Mouse (Mus musculus) CD8-positive naive resting alpha-beta T cell, adult 2 months (primary cell): Measurements from ENCODE around the gene Ccdc159.
A peak's percentile ranks its signal among the peaks of the same experiment; 100 is the strongest.

Source experiments
- DNase-seq, 2 experiments: peaks; one replicate each; pipeline ENCODE4 v3.0.0; 2022; ENCODE audit warnings: low read depth in 2 of 2, low spot score in 2 of 2

The Ccdc159 gene

DNA sequence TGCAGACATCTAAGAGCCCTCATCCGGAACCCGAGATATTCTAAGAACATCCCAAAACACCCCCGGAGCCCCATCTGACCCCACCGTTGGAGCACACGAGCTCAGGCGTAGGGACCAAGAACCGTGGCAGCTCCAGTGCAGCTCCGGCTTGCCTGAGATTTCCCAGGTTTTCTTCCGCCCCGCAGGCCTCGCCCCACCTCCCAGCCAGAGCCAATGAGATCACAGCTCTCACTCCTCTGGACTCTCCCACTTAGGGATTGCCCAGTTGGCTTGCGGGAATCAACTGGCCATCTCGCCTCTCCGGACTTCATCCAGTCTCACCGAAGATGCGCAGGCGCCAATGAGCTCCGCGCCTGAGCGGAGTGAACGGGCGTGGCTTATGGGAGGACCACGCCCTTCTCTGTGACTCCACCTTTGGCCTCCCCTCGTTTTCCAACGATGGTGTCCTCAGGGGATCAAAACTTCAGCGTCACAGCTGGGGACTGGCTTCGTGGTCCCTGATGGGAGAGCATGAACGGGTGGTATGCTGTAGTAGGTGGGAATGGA lies at the start of gene Ccdc159, which contains the start of gene Tmem205:
TSS of gene Ccdc159 (plus strand) at position 264 of the 546 bp plus-strand sequence.
TSS of gene Tmem205 (minus strand) at position 349 of the 546 bp plus-strand sequence.
- DNase-seq = no peak

DNA sequence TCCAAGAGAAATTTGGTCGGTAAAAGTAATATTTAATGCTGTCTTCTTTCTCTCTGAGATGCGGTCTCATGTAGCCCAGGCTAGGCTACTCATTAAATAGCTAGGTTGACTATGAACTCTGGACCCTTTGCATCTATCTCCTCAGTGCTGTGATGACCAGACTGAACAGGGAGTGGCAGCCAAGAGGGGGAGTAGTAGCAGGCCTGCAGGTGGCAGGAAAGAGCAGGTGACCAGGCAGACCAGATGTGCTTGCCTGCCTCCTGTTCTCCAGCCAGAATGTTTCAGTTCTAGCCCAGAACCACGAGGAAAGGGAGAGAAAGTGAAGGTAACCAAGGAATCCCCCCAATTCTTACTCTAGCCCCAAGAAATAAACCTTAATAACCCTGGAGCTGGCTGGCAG lies 38.0 kb upstream of the Ccdc159 start:
- DNase-seq = no peak

DNA sequence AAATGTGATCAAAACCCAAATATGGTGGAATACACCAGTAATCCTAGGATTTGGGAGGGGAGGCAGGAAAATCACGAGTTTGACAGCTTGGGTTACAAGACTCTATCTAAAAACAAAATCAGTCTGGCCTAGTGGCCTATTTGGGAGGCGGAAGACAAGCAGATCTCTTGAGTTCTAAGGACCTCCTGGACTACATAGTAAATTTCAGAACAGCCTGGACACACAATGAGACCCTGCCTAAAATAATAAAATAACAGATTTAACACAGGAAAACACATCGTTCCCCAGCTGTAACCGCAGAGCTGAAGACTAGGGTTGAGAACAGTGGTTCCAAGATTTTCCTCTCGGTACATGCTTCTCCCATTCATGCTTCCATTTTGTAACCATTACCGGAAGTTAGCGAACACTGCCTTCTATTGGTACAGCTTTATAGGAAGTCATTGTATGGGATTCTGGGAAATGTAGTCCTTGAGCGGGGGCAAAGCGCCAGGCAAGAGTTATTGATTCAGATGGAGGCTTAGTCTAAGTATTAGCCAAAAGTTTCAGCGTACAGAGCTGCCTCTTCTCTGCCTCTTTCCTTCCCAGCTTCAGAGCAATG lies 25.9 kb upstream of the Ccdc159 start:
- peak in 1 of 2 experiments; percentile 35 for DNase-seq

DNA sequence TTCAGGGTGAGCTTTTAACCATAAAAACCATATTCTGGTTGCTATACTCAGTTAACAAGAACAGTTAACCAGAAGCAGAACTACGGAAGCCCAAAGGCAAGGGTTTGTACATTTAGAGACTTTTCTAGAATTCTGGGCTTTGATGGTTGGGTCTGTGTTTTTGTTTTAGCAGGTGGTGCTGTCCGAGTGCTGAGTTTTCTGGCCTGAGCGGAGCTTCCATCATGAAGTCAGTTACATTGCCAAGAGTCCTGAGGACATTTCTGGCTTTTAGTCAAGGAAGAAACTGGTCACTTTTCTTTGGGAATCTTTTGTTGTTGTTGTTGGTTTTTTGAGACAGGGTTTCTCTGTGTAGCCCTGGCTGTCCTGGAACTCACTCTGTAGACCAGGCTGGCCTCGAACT lies 23.2 kb upstream of the Ccdc159 start:
- no peak for DNase-seq

DNA sequence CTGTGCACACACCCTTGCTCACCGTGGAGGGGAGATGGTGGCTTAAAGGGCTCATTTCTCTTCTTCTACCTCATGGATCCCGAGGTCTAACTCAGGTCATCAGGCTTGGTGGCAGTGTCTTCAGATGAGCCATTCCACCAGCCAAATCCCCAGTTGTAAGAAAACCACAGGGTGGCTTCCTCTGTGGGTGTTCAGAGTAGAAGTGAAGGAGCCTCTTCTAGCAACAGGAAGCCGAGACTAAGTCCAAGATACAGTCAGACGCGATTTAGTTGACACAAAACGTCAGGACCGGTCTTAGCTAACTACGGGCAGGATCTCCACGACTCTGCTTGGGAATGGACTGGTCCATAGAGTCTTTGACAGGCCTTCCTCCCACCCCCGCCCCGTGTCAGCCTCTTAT lies 19.1 kb upstream of the Ccdc159 start:
- DNase-seq = peak in 1 of 2 experiments; percentile 4

DNA sequence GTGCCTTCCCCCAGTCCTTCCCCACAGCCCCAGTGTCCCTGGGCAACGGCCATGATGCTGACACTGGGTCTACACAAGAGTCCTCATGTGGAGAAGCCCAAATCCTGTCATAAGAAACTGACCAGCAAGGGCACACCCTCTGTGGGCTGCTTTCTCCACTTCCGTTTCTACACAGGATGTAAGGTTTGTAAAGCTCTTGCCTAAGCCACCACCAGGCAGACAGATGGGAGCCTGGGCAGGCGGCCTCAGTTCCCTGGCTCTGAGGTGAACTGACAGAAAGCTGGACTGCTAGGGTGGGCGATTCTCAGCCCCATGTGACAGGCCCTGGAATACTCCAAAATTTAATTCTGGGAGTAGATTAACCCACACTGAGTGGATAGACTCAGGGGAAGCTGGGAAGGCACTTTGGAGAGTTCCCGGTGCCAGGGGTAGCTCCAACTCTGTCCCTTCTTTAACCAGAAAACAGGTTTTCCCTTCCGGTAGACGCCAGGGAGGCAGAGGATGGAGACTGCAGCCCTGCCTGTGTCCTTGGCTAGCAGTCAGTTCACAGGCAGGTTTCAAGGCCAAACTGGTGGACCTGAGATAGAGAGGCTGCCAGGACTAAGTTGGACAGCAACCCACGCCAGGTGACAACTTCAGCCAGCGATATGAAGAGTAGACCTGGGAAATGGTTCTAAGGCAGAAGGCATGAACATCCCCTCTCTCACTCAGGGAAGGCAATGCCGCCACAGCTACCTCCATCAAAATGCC lies 17.6 kb upstream of the Ccdc159 start:
- no peak for DNase-seq

DNA sequence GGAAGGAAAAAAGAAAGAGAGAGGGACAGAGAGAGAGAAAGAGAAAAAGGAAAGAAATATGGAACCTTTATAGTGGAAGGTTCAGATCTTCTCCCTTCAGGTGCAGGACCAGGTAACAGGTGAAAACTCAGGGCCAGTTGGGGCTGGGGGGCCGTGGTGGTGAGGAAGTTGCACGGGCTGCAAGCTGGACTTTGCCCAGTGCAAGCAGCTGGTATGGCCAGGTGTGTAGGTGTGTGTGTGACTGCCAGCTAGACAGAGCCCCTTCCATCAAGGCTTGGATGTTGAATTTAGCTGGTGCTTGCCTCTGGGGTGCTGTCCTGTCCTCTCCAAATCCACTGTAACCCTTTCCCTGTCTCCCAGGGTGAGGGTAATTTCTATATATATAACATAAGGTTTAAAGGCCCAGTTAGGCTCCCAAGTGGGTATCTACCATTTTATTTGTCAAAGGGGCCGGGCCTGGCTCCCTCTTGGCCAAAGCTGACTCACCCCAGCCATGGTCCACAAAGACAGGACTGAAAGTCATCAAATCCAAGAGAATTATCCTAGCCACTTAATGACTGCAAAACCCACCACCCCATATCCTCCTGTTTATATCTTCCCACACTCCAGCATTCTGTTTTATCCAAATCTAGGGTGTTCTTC lies 10.3 kb upstream of the Ccdc159 start:
- DNase-seq = no peak

DNA sequence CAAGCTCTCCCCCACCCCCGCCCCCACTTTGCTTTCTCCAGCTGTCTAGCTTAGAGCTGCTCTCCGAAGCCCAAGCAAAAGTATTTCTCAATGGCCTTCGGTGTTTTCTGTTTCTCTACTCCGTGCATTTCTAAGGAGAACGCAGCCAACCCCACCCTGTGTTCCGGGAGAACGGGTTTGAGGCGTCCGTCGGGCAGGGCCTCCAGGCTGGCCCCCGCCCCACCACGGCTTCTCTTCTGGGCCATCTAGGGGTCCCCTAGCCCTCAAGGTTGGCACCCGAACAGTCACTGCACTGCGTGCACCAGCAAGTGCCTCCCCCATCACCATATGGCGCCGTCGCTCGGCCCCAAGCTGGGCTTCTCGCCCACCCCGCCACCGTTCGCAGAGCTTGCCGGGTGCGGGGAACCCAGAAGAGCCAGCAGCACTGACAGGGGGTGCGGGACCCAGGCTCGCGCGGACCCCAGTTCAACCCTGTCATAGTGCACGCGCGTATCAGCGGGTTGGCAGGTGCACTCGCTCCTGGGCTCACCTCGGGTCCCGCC lies 9.7 kb upstream of the Ccdc159 start:
- no peak for DNase-seq

DNA sequence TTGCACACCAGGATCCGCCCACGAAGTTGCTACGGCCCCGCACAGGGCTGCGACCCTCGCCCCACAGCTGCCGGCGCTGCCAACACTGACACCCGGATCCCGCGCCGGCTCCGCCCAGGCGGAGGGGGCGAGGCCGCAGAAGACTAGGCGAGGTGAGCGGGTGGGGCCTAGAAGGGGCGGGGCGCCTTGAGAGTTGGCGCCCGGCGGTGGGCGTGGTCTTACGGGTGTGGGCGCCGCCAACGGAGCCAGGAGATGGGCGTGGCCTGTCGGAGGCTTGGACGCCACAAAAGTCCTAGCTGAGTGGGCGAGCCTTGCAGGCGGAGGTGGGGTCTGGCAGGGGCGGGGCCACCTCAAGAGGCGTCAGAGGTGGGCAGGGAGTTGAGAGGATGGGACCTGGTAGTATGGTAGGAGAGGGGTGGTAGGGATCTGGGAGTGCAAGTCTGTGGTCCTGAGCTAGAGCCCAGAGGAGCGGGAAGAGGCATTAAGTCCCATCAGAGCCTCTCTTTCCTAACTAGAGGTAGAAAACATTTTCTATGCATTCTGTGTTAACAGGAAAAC lies 9.2 kb upstream of the Ccdc159 start, which contains the start of gene Rab3d:
TSS of gene Rab3d (minus strand) at position 158 of the 558 bp plus-strand sequence.
- DNase-seq = peak; percentile 79 to 87

DNA sequence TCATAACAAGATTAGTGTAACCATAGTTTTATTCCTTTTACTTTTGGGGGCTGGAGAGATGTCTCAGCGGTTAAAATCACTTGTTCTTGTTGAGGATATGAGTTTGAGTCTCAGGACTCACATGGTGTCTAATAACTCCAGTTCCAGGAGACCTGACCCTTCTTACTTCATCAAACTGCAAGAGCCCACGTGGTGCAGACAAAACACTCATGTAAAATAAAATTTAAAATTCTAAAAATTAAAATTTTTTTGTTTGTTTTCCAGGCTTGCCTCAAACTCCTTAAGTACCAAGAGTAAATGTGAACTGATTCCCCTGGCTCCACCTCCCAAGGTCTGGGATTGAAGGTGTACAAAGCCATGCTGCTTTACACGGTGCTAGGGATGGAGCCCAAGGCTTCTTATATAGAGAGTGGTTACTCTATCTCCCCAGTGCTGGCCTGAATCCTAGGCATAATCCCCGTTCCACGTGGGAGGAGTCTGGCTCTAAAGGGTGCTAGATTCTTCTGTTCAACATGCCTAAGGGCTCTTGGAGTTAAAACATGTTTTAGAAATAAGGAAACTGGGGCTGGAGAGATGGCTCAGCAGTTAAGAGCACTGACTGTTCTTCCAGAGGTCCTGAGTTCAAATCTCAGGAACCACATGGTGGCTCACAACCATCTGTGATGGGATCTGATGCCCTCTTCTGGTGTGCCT lies 8.4 kb upstream of the Ccdc159 start:
- no peak for DNase-seq

DNA sequence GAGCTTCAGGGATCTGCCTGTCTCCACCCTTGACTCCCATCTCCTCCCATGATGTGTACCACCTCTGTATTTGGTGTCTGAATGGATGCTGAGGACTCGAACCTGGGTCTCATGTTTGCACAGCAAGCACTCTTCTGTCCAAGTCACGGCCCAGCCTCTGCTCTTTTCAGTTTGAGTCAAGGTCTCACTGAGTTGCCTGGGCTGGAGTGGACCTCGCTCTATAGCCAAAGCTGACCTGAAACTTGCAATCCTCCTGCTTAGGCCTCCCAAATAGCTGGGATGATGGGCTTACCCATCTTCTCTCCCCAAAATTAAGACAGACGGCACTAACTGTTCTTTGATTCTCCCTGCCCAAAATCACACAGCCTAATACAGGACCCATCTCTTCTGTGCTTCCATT lies 4.2 kb upstream of the Ccdc159 start:
- no peak for DNase-seq

DNA sequence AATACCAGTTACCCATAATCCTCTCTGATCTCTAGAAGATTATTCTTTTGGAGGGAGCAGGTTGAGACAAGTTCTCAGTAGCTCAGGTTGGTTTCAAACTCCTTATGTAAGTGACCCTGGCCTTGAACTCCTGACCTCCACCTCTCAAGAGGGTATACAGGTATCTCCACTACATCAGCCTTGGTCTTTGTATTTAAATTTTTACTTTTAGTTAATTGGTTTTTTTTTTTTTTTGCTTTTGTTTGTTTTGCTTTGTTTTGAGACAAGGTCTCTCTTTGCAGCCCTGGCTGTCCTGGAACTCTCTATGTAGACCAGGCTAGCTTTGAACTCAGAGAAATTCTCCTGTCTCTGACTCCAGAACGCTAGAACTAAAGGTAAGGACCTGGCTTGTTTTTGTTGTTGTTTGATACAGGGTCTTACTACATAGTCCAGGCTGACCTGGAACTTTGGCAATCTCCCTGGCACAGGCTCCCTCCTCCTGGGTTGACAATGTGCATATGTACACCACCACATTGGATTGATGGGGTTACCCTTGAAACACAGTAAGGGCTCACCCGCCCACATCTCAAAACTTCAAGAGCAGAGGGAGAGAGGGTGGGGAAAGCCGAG lies 3.7 kb upstream of the Ccdc159 start:
- DNase-seq = no peak

DNA sequence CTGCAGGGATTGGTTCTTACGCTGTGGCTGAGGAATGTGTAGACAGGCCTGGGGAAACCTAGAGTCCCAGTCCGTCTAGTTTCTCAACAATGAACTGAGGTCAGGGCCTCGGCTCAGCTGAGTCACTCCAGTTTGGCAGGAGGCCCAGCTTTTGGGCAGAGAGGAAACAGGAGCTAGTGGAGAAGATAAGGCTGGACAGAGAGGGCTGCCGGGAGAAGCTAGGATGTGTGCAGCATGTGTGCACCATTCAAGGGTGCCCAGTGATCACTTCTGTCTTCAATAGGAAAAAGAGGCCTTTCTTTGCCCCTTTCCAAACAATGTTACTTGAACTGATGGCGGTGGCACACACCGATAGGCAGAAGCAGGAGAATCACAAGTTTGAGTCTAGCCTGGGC lies 3.2 kb upstream of the Ccdc159 start:
- DNase-seq = no peak

DNA sequence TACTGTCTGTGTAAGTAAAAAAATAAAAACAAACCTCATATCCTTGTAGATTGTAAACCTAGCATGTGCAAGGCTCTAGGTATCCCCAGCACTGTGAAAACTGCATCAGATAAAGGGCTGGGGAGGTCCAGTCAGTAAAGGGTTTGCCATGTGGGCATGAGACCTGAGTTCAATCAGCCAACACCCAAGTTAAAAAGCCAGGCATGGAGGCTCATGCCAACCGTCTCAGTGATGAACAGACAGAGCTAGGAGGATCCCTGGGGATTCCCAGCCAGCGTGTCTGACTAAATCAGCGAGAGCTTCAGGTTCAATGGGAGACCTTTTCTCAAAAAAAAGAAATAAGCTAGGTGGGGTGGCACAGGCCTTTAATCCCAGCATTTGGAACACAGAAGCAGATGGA lies 2.2 kb upstream of the Ccdc159 start:
- DNase-seq = no peak

DNA sequence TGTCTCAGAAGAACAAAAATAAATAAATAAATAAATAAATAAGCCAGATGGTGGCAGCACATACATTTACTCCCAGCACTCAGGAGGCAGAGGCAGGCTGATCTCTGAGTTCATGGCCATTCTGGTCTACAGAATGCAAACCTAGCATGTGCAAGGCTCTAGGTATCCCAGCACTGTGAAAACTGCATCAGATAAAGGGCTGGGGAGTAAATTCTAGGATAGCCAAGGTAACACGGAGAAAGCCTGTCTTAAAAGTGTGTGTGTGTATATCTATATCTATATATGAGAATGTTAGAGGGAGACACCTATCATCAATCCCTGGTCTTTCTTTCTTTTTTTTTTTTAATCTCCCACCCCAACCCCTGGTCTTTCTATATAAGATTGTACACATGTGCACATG lies 1.8 kb upstream of the Ccdc159 start:
- DNase-seq = no peak

DNA sequence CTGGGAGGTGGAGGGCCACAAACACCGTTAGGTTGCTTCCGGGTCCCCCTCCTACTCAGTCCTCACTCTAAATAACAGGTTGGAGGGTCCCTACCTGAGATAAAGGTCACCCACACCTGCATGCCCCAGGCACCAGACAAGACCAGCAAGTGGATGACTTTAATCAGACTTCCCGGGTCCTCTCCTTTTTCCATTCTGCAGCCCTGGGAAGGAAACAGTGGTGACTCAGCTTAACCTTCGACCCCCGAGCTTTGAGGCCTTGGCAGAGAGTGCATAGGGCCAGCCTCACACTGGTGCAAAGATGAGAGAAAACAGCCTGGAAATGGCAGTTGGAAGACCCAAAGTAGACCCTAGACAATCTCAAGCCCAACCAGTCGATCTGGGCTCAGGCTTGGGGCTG lies 1.1 kb upstream of the Ccdc159 start:
- no peak for DNase-seq

DNA sequence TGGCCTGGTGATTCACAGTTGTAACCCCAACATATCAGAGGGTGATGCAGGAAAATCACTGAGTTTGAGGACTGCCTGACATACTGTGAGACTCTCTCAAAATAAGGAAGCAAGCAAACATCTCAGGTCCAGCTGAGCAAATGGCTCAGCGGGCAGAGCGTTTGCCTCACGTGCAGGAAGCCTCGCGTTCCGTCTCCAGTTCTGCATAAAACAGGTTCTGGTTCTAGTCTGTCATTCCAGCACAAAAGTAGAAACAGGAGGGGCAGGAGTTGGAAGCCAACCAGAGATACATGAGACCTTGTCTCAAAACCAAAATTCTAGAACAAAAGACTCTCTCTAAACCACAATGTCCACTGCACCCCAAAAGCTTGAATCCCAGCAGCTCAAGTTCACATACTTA lies 487 bp upstream of the Ccdc159 start:
- no peak for DNase-seq

DNA sequence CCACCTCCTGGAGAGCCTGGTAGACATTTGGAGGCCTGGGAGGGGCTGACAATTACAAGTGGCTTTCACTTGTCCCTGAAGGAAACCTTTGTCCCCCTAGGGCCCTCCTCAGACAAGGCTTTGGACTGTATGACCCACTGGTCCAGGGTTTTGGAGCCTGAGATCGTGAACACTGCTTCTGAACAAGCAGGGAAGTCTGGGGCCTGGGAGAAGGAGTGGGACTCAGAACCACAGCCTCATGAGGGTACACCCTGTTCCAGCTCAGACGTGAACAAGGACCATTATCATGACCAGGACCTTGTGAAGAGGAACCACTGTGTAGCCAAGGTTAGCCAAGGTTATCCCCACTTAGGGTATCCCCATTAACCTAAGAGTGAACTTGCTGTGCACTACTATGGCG lies 1.9 kb downstream of the Ccdc159 start:
- DNase-seq = no peak

DNA sequence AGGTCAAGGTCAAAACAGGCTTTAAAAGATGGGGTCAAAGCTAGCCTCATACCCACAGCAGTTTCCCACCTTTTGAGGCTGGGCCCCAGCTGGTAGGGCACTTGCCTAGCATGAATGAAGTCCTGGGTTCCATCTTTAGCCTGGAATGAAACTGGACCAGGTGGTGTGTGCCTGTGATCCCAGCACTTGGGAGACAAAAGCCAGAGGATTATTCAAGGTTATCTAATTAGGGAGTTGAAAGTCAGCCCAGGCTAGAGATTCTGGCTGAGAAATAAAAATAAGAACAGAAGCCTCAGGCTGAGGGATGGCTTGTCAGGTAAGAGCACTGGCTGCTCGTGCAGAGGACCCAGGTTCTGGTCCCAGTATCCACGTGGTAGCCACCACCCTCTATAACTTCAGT lies 4.7 kb downstream of the Ccdc159 start:
- no peak for DNase-seq

DNA sequence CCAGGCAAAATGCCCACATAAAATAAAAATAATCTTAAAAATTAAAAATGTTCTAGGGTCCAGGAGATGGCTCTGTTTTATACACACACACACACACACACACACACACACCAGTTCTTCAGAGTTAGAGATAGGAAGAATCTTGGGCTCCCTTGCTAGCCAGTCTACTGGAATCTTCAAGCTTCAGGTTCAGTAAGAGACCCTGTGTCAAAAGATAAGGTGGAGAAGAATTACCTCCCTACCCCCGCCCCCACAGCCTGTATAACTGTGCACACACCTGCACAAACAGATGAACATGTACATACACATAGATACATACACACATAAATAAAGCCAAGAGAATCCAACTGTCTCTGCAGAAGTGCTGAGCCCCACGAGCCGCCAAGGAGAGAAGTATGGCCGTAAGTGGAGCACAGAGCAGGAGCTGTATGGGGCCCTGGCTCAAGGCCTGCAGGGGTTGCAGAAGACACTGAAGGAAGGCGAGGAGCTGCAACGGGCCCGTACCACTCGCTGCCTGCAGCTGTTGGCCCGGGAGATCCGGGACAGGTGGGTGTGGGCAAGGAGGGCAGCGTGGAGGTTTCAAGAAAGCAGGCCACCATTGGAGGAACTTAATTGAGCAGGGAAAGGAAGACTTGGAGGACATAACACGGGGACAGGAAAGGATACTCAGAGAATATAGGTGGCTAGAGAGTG lies 5.3 kb downstream of the Ccdc159 start:
- DNase-seq = no peak
